Mouse (Mus musculus): Measurements from ENCODE around the gene Ano1. TPM values are rescaled to one million over a fixed set of nuclear protein-coding genes. Genes with fewer than 3 reads are reported as not detected.

Gene Ano1
- 86.3 and 92.3 TPM in 2 replicates for polyA plus RNA-seq (2012; rRNA removed)

- no peak for DNase-seq
- TF ChIP-seq CTCF (IDR thresholded peaks at IDR 0.05; ENCODE audit: insufficient read depth, low read length) (no peak), POLR2A (IDR thresholded peaks at IDR 0.05; ENCODE audit: borderline replicate concordance, extremely low read depth, low read depth, low read length) (no peak)
- 65% methylated on average over 9 of the region's 9 CpGs for WGBS
- Histone ChIP-seq H3K4me1 (ENCODE audit: control insufficient read depth, insufficient read depth, low read length) (peaks cover 15% of the 10 kb centered on the region), H3K4me3 (replicated peaks; ENCODE audit: extremely low read depth, low read depth, low read length) (no peak within 1 kb of the TSS)
These were observed at the start of gene Ano1 for GRCm38 (mm10) chr7:144751833-144752232. TSS of gene Ano1 (minus strand) at chr7:144751974.

DNA sequence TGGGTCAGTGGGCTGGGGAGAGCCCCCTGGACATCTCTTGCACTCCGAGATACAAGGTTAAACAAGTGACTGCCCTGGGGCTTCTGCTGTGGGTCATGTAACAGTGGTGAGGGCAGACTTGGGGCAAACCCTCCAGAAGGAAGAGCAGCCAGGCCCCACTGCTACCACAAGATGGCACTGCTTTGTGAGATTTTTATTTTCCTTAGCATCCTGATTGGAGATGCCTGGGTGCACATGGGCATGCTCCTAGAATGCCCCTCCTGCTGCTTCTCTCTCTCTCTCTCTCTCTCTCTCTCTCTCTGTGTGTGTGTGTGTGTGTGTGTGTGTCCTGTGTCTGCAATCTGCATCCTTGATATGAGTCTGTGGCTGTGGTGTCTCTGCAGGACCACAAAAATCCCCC is 46.7 kb upstream of the Ano1 start:
- DNase-seq = no peak
- 52% methylated on average over 1 of the region's 1 CpGs for WGBS
- Histone ChIP-seq H3K4me3 (replicated peaks; ENCODE audit: extremely low read depth, low read depth, low read length) (no peak overlapping the region), H3K4me1 (ENCODE audit: control insufficient read depth, insufficient read depth, low read length) (no peaks in the 10 kb centered on the region)
- TF ChIP-seq CTCF (IDR thresholded peaks at IDR 0.05; ENCODE audit: insufficient read depth, low read length) (peak; percentile 50; the same call in 1 of the 2 replicates), POLR2A (IDR thresholded peaks at IDR 0.05; ENCODE audit: borderline replicate concordance, extremely low read depth, low read depth, low read length) (no peak)

DNA sequence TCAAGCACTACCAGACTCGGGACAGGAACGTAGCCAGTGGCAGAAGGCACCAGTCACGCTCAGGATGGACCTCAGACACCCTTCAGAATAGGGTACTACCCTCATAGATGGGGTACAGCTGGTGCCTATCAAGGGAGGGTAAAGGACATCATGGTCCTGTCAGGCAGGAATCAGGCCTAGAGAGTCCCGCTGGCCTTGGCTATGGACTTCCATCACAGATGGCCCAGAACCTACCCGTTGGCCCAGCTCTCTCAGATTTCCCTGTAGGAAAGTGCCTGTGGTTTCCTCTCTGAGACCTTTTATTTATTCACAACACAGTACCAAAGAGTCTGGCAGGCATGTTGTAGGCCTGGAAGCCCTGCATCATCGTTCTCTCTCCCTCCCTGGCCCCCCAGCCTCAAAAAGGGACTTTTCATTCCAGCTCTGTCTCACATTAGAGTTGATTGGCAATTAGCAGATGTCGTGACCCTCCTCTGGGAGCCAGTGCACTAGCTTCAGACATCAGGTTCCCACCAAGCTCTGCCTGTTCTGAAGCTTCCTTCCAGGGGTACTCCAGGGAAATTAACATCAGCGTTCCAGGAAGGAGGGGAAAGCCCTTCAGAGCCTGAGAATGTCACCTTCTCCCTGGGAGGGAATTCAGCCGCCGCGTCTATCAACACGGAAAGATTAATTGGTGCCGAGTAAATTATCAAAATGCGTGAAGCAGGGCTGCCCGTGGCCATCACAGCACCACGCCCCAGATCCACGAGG is 45.4 kb upstream of the Ano1 start:
- TF ChIP-seq CTCF (IDR thresholded peaks at IDR 0.05; ENCODE audit: insufficient read depth, low read length) = no peak
- no peak for TF ChIP-seq POLR2A (IDR thresholded peaks at IDR 0.05; ENCODE audit: borderline replicate concordance, extremely low read depth, low read depth, low read length)
- no peak overlapping the region for H3K4me3 ChIP-seq (replicated peaks; ENCODE audit: extremely low read depth, low read depth, low read length)
- H3K4me1 ChIP-seq (ENCODE audit: control insufficient read depth, insufficient read depth, low read length) = no peaks in the 10 kb centered on the region
- DNase-seq = no peak
- WGBS = 75% methylated on average over 17 of the region's 17 CpGs

- H3K4me1 ChIP-seq (ENCODE audit: control insufficient read depth, insufficient read depth, low read length) = no peaks in the 10 kb centered on the region
- no peak for DNase-seq
- 40% methylated on average over 9 of the region's 9 CpGs for WGBS
- TF ChIP-seq POLR2A (IDR thresholded peaks at IDR 0.05; ENCODE audit: borderline replicate concordance, extremely low read depth, low read depth, low read length) (no peak), CTCF (IDR thresholded peaks at IDR 0.05; ENCODE audit: insufficient read depth, low read length) (no peak)
- H3K4me3 ChIP-seq (replicated peaks; ENCODE audit: extremely low read depth, low read depth, low read length) = no peak overlapping the region
These were observed 44.3 kb upstream of the Ano1 start for GRCm38 (mm10) chr7:144795976-144796474.

DNA sequence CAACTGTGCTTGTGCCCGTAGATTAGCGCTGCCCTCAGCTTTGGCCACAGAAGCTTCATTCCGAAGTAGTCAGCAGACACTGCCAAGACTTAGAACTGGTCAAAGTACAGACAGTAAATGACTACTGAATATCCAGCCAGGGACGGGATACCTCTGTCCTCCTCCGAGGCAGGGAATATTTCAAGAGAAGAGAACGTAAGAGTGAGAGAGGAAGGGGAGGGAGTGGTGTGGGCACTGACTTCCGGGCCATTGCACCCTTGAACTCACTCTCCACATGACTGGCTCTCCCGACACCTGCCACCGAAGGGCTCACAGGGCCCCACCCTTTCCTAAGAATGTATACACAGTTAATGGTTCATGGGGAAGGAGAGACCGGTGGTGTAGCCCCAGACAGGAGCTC is 41.5 kb upstream of the Ano1 start:
- no peak for DNase-seq
- H3K4me1 ChIP-seq (ENCODE audit: control insufficient read depth, insufficient read depth, low read length) = no peaks in the 10 kb centered on the region
- no peak overlapping the region for H3K4me3 ChIP-seq (replicated peaks; ENCODE audit: extremely low read depth, low read depth, low read length)
- WGBS = 51% methylated on average over 10 of the region's 10 CpGs
- TF ChIP-seq CTCF (IDR thresholded peaks at IDR 0.05; ENCODE audit: insufficient read depth, low read length) (no peak), POLR2A (IDR thresholded peaks at IDR 0.05; ENCODE audit: borderline replicate concordance, extremely low read depth, low read depth, low read length) (no peak)

GRCm38 (mm10) chr7:144791426-144791825 is 39.7 kb upstream of the Ano1 start:
- WGBS = 82% methylated on average over 7 of the region's 7 CpGs
- DNase-seq = no peak
- TF ChIP-seq POLR2A (IDR thresholded peaks at IDR 0.05; ENCODE audit: borderline replicate concordance, extremely low read depth, low read depth, low read length) (no peak), CTCF (IDR thresholded peaks at IDR 0.05; ENCODE audit: insufficient read depth, low read length) (no peak)
- Histone ChIP-seq H3K4me1 (ENCODE audit: control insufficient read depth, insufficient read depth, low read length) (no peaks in the 10 kb centered on the region), H3K4me3 (replicated peaks; ENCODE audit: extremely low read depth, low read depth, low read length) (no peak overlapping the region)

DNA sequence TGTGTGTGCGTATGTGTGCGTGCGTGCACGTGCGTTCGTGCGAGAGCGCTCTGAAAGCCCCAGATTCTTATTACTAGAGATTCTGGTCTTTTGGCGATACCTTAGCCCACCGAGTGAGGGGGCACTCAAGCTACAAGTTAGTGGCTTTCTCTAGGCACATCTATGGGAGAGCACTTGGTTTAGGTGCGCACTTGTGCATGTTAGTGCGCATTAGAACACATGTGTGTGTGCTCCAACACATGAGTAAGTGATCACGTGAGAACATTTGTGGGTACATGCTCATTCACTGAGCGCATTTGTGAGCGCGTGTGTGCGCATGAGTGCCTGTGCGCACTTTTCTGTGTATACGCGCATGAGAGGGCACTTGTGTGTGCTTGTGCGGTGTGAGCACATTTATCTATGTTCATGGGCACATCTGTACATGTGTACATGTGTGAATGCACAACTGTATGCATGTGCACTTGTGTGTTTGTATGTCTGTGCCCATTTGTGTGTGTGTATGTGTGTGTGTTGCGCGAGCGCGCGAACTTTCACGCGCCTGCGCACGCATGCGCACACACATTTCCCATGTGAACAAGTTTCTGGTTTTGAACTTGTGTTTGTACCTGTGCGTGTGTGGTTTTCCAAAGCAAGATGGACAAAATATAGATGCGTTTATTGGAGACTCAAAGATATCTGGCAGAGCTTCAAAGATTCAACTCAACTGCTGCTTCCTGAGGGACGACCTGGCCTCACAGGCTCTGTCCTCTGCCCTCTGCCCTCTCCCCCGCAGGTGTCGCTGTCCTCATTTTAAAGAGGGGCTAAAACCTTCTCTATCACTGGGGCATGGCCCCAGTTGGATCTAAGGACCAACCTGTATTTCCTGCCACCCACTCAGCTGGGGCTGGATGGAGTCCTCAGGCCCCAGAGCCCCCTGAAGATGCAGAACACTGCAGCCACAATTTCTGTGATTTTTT is 38.1 kb upstream of the Ano1 start:
- no peaks in the 10 kb centered on the region for H3K4me1 ChIP-seq (ENCODE audit: control insufficient read depth, insufficient read depth, low read length)
- no peak for DNase-seq
- TF ChIP-seq CTCF (IDR thresholded peaks at IDR 0.05; ENCODE audit: insufficient read depth, low read length) (no peak), POLR2A (IDR thresholded peaks at IDR 0.05; ENCODE audit: borderline replicate concordance, extremely low read depth, low read depth, low read length) (no peak)
- H3K4me3 ChIP-seq (replicated peaks; ENCODE audit: extremely low read depth, low read depth, low read length) = no peak overlapping the region
- 58% methylated on average over 36 of the region's 36 CpGs for WGBS

DNA sequence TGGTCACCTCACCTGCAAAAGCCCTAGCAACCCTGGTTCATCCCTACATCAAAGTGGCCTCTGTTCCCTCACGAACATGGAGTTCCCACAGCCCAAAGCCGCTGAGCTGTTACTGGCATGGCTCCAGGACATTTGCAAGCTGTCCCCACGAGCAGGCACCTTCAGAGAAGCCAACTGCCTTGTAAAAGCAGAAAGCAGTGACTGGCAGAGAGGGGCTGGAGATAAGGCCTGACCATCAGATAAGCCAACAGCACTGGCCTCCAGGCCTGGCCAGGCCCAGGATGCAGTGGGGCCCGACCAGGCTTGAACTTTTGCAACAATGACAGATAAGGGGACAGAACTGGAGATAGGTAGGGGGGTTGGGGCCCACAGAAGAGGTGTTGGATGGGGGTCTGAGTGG is 36.9 kb upstream of the Ano1 start:
- TF ChIP-seq CTCF (IDR thresholded peaks at IDR 0.05; ENCODE audit: insufficient read depth, low read length) = no peak
- TF ChIP-seq POLR2A (IDR thresholded peaks at IDR 0.05; ENCODE audit: borderline replicate concordance, extremely low read depth, low read depth, low read length) = no peak
- DNase-seq = no peak
- WGBS = 29% methylated on average over 4 of the region's 4 CpGs
- Histone ChIP-seq H3K4me3 (replicated peaks; ENCODE audit: extremely low read depth, low read depth, low read length) (no peak overlapping the region), H3K4me1 (ENCODE audit: control insufficient read depth, insufficient read depth, low read length) (no peaks in the 10 kb centered on the region)

- 88% methylated on average over 5 of the region's 5 CpGs for WGBS
- no peaks in the 10 kb centered on the region for H3K4me1 ChIP-seq (ENCODE audit: control insufficient read depth, insufficient read depth, low read length)
These were observed 35.7 kb upstream of the Ano1 start for GRCm38 (mm10) chr7:144787501-144787900.

More at GRCm38 (mm10) chr7:144787501-144787900, 35.7 kb upstream of the Ano1 start:
- no peak for DNase-seq
- TF ChIP-seq POLR2A (IDR thresholded peaks at IDR 0.05; ENCODE audit: borderline replicate concordance, extremely low read depth, low read depth, low read length) = no peak
- no peak for TF ChIP-seq CTCF (IDR thresholded peaks at IDR 0.05; ENCODE audit: insufficient read depth, low read length)
- H3K4me3 ChIP-seq (replicated peaks; ENCODE audit: extremely low read depth, low read depth, low read length) = no peak overlapping the region

All from lung, adult 2 months (tissue).